Mouse (Mus musculus): ENCODE results near the gene Dennd6a.

The Dennd6a gene

GRCm38 (mm10) chr14:26571951-26572675 lies 1.5 kb upstream of the Dennd6a start:
- ATAC-seq (ENCODE audit: low TSS enrichment) = no peak

GRCm38 (mm10) chr14:26576255-26576780 lies 2.7 kb downstream of the Dennd6a start:
- no peak for ATAC-seq (ENCODE audit: low TSS enrichment)

DNA sequence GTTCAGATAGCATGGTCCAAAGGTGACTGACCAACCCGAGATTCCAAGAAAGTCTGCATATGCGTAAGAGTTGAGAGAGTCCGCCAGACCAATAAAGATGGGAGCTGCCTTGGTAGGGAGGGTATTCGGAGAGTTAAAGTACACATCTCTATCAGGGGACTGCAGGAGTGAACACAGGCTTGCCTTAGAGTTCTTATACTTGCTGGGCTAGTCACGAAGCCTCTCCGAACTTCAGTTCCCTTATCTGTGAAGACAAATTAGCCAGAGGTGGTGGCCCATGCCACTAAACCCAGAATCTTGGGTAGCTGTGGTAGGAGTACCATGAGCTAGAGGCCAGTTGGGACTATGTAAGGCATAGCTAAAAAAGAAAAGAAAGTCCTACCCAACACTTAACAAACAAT lies 5.1 kb downstream of the Dennd6a start:
- ATAC-seq (ENCODE audit: low TSS enrichment) = no peak

- ATAC-seq (ENCODE audit: low TSS enrichment) = peak; percentile 96
Observed at GRCm38 (mm10) chr14:26579346-26580343, 6.0 kb downstream of the Dennd6a start.

DNA sequence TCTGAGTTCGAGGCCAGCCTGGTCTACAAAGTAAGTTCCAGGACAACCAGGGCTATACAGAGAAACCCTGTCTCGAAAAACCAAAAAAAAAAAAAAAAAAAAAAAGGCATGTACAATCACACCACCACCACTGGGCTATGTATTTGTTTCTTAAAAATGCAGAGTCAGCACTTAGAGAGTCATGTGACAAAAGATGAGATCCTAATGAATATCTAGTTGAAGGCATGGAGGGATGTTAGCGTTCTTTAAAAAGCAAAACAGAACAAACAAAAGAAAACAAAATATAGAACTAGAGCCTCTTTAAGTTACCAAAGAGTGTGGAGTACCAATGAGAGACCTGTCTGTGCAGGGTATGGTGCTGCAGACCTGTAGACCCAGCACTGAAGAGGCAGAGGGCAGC lies 10.0 kb downstream of the Dennd6a start:
- ATAC-seq (ENCODE audit: low TSS enrichment) = no peak

- ATAC-seq (ENCODE audit: low TSS enrichment) = no peak
Observed at GRCm38 (mm10) chr14:26587116-26587515, 13.5 kb downstream of the Dennd6a start.

- ATAC-seq (ENCODE audit: low TSS enrichment) = no peak
Observed at GRCm38 (mm10) chr14:26591353-26591752, 17.7 kb downstream of the Dennd6a start.

- ATAC-seq (ENCODE audit: low TSS enrichment) = no peak
Observed at GRCm38 (mm10) chr14:26593281-26593895, 19.7 kb downstream of the Dennd6a start.

GRCm38 (mm10) chr14:26595167-26595566 lies 21.5 kb downstream of the Dennd6a start:
- no peak for ATAC-seq (ENCODE audit: low TSS enrichment)

- ATAC-seq (ENCODE audit: low TSS enrichment) = no peak
Observed at GRCm38 (mm10) chr14:26595695-26596365, 22.2 kb downstream of the Dennd6a start.

- ATAC-seq (ENCODE audit: low TSS enrichment) = no peak
Observed at GRCm38 (mm10) chr14:26605354-26605753, 31.7 kb downstream of the Dennd6a start.

GRCm38 (mm10) chr14:26609674-26610073 lies 36.0 kb downstream of the Dennd6a start:
- no peak for ATAC-seq (ENCODE audit: low TSS enrichment)

- ATAC-seq (ENCODE audit: low TSS enrichment) = no peak
Observed at GRCm38 (mm10) chr14:26610689-26611088, 37.0 kb downstream of the Dennd6a start.

- no peak for ATAC-seq (ENCODE audit: low TSS enrichment)
Observed at GRCm38 (mm10) chr14:26625301-26625700, 51.6 kb downstream of the Dennd6a start.

- no peak for ATAC-seq (ENCODE audit: low TSS enrichment)
Observed at GRCm38 (mm10) chr14:26626605-26627140, 53.0 kb downstream of the Dennd6a start.

- ATAC-seq (ENCODE audit: low TSS enrichment) = peak; percentile 15
Observed at GRCm38 (mm10) chr14:26637025-26637850, 63.6 kb downstream of the Dennd6a start.

- peak; percentile 98 for ATAC-seq (ENCODE audit: low TSS enrichment)
Observed at GRCm38 (mm10) chr14:26637851-26638707, 64.4 kb downstream of the Dennd6a start, which contains the start of gene Arf4. Gene Arf4 (plus strand): TSS chr14:26638074.

DNA sequence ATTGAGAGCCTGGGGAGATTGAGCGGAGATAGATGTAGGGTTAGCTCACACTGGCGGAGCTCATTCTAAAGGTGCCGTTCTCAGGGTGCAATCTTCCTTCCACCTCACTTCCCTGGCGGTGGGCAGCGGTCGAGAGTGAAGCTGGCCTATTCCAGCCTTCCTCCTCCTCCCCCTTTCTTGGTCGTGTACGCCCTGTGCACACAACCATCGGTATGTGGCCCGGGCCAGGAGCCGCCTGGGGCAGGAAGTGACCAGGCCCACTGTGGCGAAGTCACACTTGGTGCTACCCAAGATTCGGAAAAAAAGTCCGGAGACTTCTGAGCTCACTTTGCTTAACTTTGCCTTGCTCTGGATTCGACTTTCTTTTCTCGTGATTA lies 65.0 kb downstream of the Dennd6a start:
- peak; percentile 12; the same call in 1 of the 2 replicates for ATAC-seq (ENCODE audit: low TSS enrichment)

GRCm38 (mm10) chr14:26639251-26639650 lies 65.6 kb downstream of the Dennd6a start:
- no peak for ATAC-seq (ENCODE audit: low TSS enrichment)
